Mouse (Mus musculus) ES-Bruce4 (cell line): Measurements from ENCODE around the gene 9230104L09Rik. TPM values are rescaled to one million over a fixed set of nuclear protein-coding genes. Genes with fewer than 3 reads are reported as not detected.

ENCODE experiments used
- H3K27ac ChIP-seq: 2 replicates; pipeline ENCODE4 v1.5.1; 2012; ENCODE audit warnings: low read length, inconsistent platforms; ENCODE audit not compliant: insufficient read depth
- H3K27me3 ChIP-seq: 2 replicates; pipeline ENCODE4 v1.6.1; 2012; ENCODE audit warnings: mild to moderate bottlenecking, low read length, inconsistent platforms; ENCODE audit not compliant: control insufficient read depth, poor library complexity, insufficient read depth, severe bottlenecking
- H3K36me3 ChIP-seq: 2 replicates; pipeline ENCODE4 v1.6.1; 2012; ENCODE audit warnings: inconsistent platforms, mild to moderate bottlenecking, low read length, moderate library complexity; ENCODE audit not compliant: control insufficient read depth, poor library complexity, insufficient read depth, severe bottlenecking
- H3K4me1 ChIP-seq: one replicate; pipeline ENCODE4 v1.8.1; 2011; ENCODE audit warnings: low read length; ENCODE audit not compliant: control insufficient read depth, insufficient read depth
- H3K4me3 ChIP-seq: 2 replicates; pipeline ENCODE4 v1.5.1; 2011; ENCODE audit warnings: low read depth, mild to moderate bottlenecking, low read length
- H3K9ac ChIP-seq: 2 replicates; pipeline ENCODE4 v1.6.1; 2012; ENCODE audit warnings: low read depth, mild to moderate bottlenecking, inconsistent platforms; ENCODE audit not compliant: poor library complexity, severe bottlenecking
- H3K9me3 ChIP-seq: replicated peaks from 2 replicates; pipeline ENCODE4 v1.6.1; 2012; ENCODE audit warnings: mild to moderate bottlenecking, low read length, inconsistent platforms; ENCODE audit not compliant: control insufficient read depth, poor library complexity, insufficient read depth, severe bottlenecking
- CTCF ChIP-seq: IDR thresholded peaks from one replicate; pipeline ENCODE4 v1.8.1; 2011; ENCODE audit warnings: low read depth, low read length
- EP300 ChIP-seq: IDR thresholded peaks from 2 replicates; pipeline ENCODE4 v1.6.1; 2011; ENCODE audit warnings: low read depth, low read length; ENCODE audit not compliant: insufficient read depth
- POLR2A ChIP-seq: IDR thresholded peaks from one replicate; pipeline ENCODE4 v1.8.1; 2011; ENCODE audit warnings: low read length; ENCODE audit not compliant: insufficient read depth
- polyA plus RNA-seq: library from polyadenylated mRNA; stranded (reverse); fragments of >200 nt; gene quantifications from 2 replicates; pipeline ENCODE4 v1.2.4, GENCODE M21; 2011; ENCODE audit warnings: low read depth; ENCODE audit not compliant: missing spikeins, insufficient read depth, insufficient read length

Gene 9230104L09Rik
- polyA plus RNA-seq, 1 experiment = not detected

GRCm38 (mm10) chr2:148889331-148890010 lies 24.6 kb upstream of the 9230104L09Rik start:
- H3K27ac ChIP-seq = no peak overlapping the region

GRCm38 (mm10) chr2:148888872-148889271 lies 24.0 kb upstream of the 9230104L09Rik start:
- H3K9me3 ChIP-seq = no peaks in the 10 kb centered on the region
- no peaks in the 10 kb centered on the region for H3K4me1 ChIP-seq
- no peak overlapping the region for H3K27ac ChIP-seq
- no peak for TF ChIP-seq POLR2A
- TF ChIP-seq EP300 = no peak
- TF ChIP-seq CTCF = no peak
- H3K27me3 ChIP-seq = no peaks in the 10 kb centered on the region
- H3K4me3 ChIP-seq = no peak overlapping the region
- H3K9ac ChIP-seq = no peak overlapping the region
- no peaks in the 10 kb centered on the region for H3K36me3 ChIP-seq

More at GRCm38 (mm10) chr2:148889331-148890010, 24.6 kb upstream of the 9230104L09Rik start:
- Histone ChIP-seq H3K9ac (no peak overlapping the region), H3K4me1 (no peaks in the 10 kb centered on the region), H3K36me3 (no peaks in the 10 kb centered on the region), H3K9me3 (no peaks in the 10 kb centered on the region), H3K4me3 (no peak overlapping the region), H3K27me3 (no peaks in the 10 kb centered on the region)
- TF ChIP-seq CTCF (no peak), EP300 (no peak), POLR2A (no peak)

- H3K27me3 ChIP-seq = no peaks in the 10 kb centered on the region
- H3K27ac ChIP-seq = no peak overlapping the region
- H3K4me3 ChIP-seq = no peak overlapping the region
- H3K4me1 ChIP-seq = no peaks in the 10 kb centered on the region
- no peak for TF ChIP-seq CTCF
- no peak for TF ChIP-seq POLR2A
- TF ChIP-seq EP300 = no peak
- H3K9ac ChIP-seq = no peak overlapping the region
- H3K9me3 ChIP-seq = no peaks in the 10 kb centered on the region
- H3K36me3 ChIP-seq = no peaks in the 10 kb centered on the region
These were observed 19.9 kb upstream of the 9230104L09Rik start for GRCm38 (mm10) chr2:148884738-148885137.

- TF ChIP-seq EP300 (no peak), CTCF (no peak), POLR2A (no peak)
- H3K9me3 ChIP-seq = no peaks in the 10 kb centered on the region
- H3K36me3 ChIP-seq = no peaks in the 10 kb centered on the region
- no peak overlapping the region for H3K9ac ChIP-seq
- no peaks in the 10 kb centered on the region for H3K27me3 ChIP-seq
- H3K4me3 ChIP-seq = no peak overlapping the region
- peak overlapping the region; percentile 16 for H3K27ac ChIP-seq
- peaks cover 2% of the 10 kb centered on the region for H3K4me1 ChIP-seq
These were observed 14.4 kb upstream of the 9230104L09Rik start for GRCm38 (mm10) chr2:148879199-148879598.

GRCm38 (mm10) chr2:148878641-148879130 lies 13.8 kb upstream of the 9230104L09Rik start:
- H3K4me1 ChIP-seq = peaks cover 2% of the 10 kb centered on the region
- no peaks in the 10 kb centered on the region for H3K27me3 ChIP-seq
- H3K9ac ChIP-seq = no peak overlapping the region
- TF ChIP-seq EP300 = no peak
- TF ChIP-seq POLR2A = no peak
- no peak for TF ChIP-seq CTCF
- H3K9me3 ChIP-seq = no peaks in the 10 kb centered on the region
- H3K27ac ChIP-seq = peak overlapping the region; percentile 57
- no peaks in the 10 kb centered on the region for H3K36me3 ChIP-seq
- no peak overlapping the region for H3K4me3 ChIP-seq

GRCm38 (mm10) chr2:148877016-148877770 lies 12.4 kb upstream of the 9230104L09Rik start:
- peaks cover 10% of the 10 kb centered on the region; the same call in 1 of the 2 replicates for H3K36me3 ChIP-seq
- H3K4me1 ChIP-seq = peaks cover 4% of the 10 kb centered on the region
- H3K4me3 ChIP-seq = no peak overlapping the region
- TF ChIP-seq CTCF (no peak), EP300 (no peak)
- no peaks in the 10 kb centered on the region for H3K27me3 ChIP-seq
- no peak overlapping the region for H3K27ac ChIP-seq
- no peaks in the 10 kb centered on the region for H3K9me3 ChIP-seq
- no peak overlapping the region for H3K9ac ChIP-seq
